Mouse (Mus musculus) Patski (cell line): Measurements from ENCODE around the gene 4930442H23Rik. TPM values are rescaled to one million over a fixed set of nuclear protein-coding genes. Genes with fewer than 3 reads are reported as not detected.
"Not testable (repeated sequence)": the region's sequence is repeated elsewhere in the genome, so short reads cannot be mapped to it uniquely, and the experiment has no call there.

ENCODE experiments used
- ATAC-seq: fragments of 100-300 bp; one replicate; pipeline ENCODE4 v1.8.0; 2021
- CTCF ChIA-PET: fragments of 350-600 bp; sonication (Branson Sonifier 250); formaldehyde crosslinking; loops from one replicate; lab custom pipeline; 2022; ENCODE audit warnings: inconsistent platforms; lab: Charles Lee
- POLR2A ChIA-PET: fragments of 350-600 bp; sonication (Branson Sonifier 250); formaldehyde crosslinking; loops from one replicate; lab custom pipeline; 2022; ENCODE audit warnings: antibody characterized with exemption, inconsistent platforms; lab: Charles Lee
- DNase-seq: peaks from one replicate; pipeline ENCODE4 v3.0.0-alpha.2; 2011; ENCODE audit warnings: low read depth, low spot score
- H3K27me3 ChIP-seq: fragments of 371-371 bp; one replicate; pipeline ENCODE4 v1.5.1; 2021
- CTCF ChIP-seq: fragments of 100-300 bp; IDR thresholded peaks from one replicate; pipeline ENCODE4 v1.5.1; 2021
- in situ Hi-C: fragments of 300-500 bp; cut with MboI; formaldehyde crosslinking; loops from 3 replicates; pipeline ENCODE4 v1.11.1; 2018; ENCODE audit warnings: low pct_unique_long_range_greater_than_20kb, mixed read lengths
- polyA plus RNA-seq: library from polyadenylated mRNA; unstranded; gene quantifications from one replicate; pipeline ENCODE4 v1.2.3, GENCODE M21; 2021

The 4930442H23Rik gene
- polyA plus RNA-seq, 1 experiment from 2014 or later = 0.50 TPM

DNA sequence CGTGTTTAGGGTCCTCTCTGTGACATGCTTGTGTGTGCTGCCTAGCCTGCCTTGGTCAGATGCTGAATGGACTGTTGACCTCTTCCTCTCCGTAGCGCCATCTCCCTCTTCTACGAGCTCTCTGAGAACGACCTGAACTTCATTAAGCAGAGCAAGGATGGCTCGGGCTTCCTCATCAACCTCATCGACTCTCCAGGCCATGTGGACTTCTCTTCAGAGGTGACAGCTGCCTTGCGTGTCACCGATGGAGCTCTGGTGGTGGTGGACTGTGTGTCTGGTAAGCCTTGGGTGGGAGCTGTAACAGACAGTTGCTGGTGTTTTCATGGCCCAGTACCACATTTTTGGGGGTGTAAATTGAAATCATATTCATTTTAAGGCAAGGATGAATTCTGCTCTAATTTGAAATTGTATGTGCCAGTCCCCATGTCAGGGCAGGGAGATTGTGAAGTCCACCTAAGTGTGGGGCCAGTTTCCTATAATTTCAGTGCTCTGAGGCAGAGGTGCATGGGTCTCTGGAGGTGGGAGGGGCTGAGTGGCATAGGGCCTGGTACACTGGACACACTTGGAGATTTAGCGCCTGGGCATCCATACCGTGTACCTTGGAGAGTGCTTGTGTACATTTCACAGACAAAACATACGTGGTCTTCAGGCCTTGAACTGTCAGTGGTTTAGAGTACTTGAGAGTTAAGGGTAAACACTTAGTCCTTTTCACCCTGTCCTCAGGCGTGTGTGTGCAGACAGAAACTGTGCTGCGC, 5.5 kb downstream of the 4930442H23Rik start:
- in situ Hi-C loops = loop anchor here (5.0 to 10.0 kb wide), 3 partner anchors 103 to 253 kb away; partner anchors contain the start of gene Thop1
- no peak for DNase-seq
- POLR2A ChIA-PET = interaction anchor here (1.9 kb wide), 1 partner anchor 12 kb away, joined by 6 read pairs; no protein-coding TSS in a partner anchor
- TF ChIP-seq CTCF = no peak
- CTCF ChIA-PET = no interaction called here
- no peaks in the 10 kb centered on the region for H3K27me3 ChIP-seq
- no peak for ATAC-seq

DNA sequence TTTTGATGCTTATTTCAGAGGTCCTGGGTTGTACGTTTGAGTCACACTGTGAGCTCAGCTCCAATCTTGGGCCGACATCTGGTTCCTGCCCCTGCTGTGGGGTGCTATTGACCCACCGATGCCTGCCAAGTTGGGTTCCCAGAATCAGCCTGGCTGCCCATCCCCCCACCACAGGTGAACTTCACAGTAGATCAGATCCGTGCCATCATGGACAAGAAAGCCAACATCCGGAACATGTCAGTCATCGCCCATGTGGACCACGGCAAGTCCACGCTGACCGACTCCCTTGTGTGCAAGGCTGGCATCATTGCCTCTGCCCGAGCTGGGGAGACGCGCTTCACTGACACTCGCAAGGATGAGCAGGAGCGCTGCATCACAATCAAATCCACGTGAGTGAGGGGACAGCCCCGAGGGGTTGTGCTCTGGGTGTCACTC, 6.1 kb downstream of the 4930442H23Rik start:
- ATAC-seq (no peak), DNase-seq (no peak)
- TF ChIP-seq CTCF = no peak
- CTCF ChIA-PET = no interaction called here
- no peaks in the 10 kb centered on the region for H3K27me3 ChIP-seq
- POLR2A ChIA-PET = interaction anchor here (0.6 to 1.9 kb wide), 2 partner anchors 8 to 13 kb away, joined by 3 to 6 read pairs; no protein-coding TSS in a partner anchor
- in situ Hi-C loops = loop anchor here (5.0 to 10.0 kb wide), 3 partner anchors 103 to 253 kb away; partner anchors contain the start of gene Thop1

DNA sequence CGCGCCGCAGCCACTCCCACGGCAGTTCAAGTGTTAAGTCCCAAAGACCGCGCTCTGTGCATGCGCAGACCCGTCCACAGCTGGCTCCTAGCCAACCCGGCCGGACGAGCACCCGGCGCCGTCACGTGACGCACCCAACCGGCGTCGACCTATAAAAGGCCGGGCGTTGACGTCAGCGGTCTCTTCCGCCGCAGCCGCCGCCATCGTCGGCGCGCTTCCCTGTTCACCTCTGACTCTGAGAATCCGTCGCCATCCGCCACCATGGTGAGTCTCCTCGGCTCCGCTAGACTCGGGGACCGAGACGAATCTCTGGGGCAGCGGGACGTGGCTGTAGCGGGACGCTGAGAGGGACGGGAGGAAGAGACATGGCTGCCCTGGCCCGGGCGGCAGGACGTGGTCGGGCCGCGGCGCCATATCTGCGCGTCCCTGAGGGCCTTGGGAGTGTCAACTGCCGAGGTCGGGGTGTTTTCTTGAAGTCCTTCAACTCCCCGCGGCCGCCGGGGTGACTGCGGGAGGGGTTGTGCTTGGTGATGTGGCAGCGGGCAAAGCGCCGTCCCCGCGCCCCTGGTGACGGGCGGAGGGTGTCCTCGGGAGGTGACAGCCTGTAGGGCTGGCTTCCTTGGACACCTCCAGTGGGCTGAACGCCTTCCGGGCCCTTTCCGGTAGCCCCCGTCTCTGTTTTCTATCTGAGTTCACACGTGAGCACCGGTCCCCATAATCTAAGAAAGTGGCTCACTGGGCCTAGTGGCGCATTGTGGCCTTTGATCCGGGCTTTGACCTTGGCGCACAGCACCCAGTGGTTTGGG, 7.0 kb downstream of the 4930442H23Rik start, which contains the start of gene Eef2:
Gene Eef2 (plus strand): TSS at position 166 of the 806 bp plus-strand sequence.
- ChIA-PET POLR2A (interaction anchor here (0.6 to 1.2 kb wide), 4 partner anchors 9 to 48 kb away, joined by 3 read pairs; no protein-coding TSS in a partner anchor), CTCF (interaction anchor here (0.7 to 1.5 kb wide), 2 partner anchors 58 to 181 kb away, joined by 3 read pairs; no protein-coding TSS in a partner anchor)
- in situ Hi-C loops = loop anchor here (5.0 to 10.0 kb wide), 3 partner anchors 102 to 252 kb away; partner anchors contain the start of gene Thop1
- ATAC-seq (peak; percentile 23), DNase-seq (no peak)
- H3K27me3 ChIP-seq = no peaks in the 10 kb centered on the region
- no peak for TF ChIP-seq CTCF

DNA sequence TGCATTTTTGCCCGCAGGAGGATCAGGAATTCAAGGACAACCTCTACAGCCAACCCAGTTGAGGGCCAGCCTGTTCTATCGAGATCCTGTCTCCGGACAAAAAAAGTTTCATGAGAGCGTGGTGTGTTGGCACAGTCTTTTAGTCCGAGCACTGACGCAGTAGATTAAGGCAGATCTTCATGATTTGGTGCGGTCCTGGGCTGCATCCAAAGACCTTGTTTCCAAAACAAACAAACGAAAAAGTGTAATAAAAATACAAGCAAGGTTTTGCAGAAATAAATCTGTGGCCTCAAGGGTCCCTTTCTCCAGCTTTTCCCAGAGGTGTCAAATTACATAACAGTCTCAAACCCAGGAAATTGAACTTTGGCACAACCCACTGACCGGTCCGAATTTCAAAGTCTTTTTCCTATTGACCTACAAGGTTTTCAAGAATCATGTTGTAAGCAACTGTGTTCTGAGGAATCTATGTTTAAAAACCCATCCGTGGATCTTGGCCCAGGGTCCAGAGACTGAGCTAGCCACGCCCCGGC, 7.6 kb downstream of the 4930442H23Rik start:
- POLR2A ChIA-PET = interaction anchor here (0.9 to 1.2 kb wide), 3 partner anchors 9 to 48 kb away, joined by 3 read pairs; no protein-coding TSS in a partner anchor
- CTCF ChIA-PET = interaction anchor here (0.7 to 1.5 kb wide), 4 partner anchors 58 to 181 kb away, joined by 3 to 4 read pairs (median 3); no protein-coding TSS in a partner anchor
- ATAC-seq = no peak
- in situ Hi-C loops = loop anchor here (5.0 to 10.0 kb wide), 3 partner anchors 101 to 251 kb away; partner anchors contain the start of gene Thop1
- H3K27me3 ChIP-seq = no peaks in the 10 kb centered on the region
- no peak for DNase-seq
- no peak for TF ChIP-seq CTCF

DNA sequence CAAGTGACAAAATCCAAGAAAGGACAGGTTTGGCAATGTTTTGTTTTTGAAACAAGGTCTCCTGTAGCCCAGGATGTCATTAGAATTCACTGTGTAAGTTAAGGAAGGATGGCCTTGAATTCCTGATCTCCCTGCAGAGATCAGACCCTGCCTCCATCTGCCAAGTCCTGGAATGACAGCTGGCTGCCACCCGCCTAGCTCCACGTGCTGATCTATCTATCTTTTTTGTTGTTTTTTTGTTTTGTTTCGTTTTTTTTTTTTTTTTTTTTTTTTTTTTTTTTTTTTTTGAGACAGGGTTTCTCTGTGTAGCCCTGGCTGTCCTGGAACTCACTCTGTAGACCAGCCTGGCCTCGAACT, 8.3 kb downstream of the 4930442H23Rik start:
- ChIA-PET CTCF (interaction anchor here (1.0 to 1.5 kb wide), 4 partner anchors 94 to 180 kb away, joined by 3 to 4 read pairs (median 3); no protein-coding TSS in a partner anchor), POLR2A (interaction anchor here (1.2 kb wide), 1 partner anchor 40 kb away, joined by 3 read pairs; no protein-coding TSS in a partner anchor)
- in situ Hi-C loops = loop anchor here (5.0 to 10.0 kb wide), 3 partner anchors 101 to 251 kb away; partner anchors contain the start of gene Thop1
- DNase-seq, ATAC-seq, H3K27me3 ChIP-seq: not testable (repeated sequence)

DNA sequence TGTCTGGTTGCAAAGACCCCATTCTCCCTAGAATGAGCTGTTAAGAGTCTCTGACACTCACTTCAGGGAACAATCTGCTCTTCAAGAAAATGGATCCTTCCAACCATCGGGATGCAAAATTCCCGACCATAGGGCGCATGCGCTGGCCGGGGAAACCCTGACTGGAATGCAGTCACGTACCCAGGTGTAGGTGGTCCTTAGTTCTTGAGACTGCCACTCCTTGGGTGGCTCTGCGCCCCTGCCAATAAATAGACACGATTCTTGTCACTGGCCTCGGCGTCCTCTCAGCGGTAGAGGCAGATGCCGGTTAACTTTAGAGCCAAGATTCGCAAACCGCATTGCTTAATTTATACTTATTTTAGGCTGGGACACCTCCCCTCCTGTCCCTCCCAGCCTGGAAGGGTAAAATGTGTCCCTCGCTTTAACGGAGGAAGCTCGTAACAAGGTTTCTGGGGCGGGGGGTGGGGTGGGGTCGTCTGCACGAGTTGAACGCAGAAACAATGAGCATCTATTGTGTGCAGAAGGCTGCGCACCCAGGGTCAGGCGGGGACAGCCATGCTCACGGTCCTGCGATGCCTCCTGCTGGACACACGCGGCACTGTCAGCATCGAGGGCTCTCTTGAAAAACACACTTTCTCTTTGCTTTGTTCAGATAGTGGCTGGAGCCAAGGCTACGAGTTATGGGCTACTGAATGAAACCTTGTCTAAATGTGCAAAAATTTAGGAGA, 8.9 kb downstream of the 4930442H23Rik start:
- no peaks in the 10 kb centered on the region for H3K27me3 ChIP-seq
- TF ChIP-seq CTCF = no peak
- DNase-seq (no peak), ATAC-seq (no peak)
- ChIA-PET CTCF (interaction anchor here (1.0 to 1.3 kb wide), 3 partner anchors 93 to 134 kb away, joined by 3 to 4 read pairs (median 3); no protein-coding TSS in a partner anchor), POLR2A (no interaction called here)
- in situ Hi-C loops = loop anchor here (5.0 to 10.0 kb wide), 3 partner anchors 100 to 250 kb away; partner anchors contain the start of gene Thop1

DNA sequence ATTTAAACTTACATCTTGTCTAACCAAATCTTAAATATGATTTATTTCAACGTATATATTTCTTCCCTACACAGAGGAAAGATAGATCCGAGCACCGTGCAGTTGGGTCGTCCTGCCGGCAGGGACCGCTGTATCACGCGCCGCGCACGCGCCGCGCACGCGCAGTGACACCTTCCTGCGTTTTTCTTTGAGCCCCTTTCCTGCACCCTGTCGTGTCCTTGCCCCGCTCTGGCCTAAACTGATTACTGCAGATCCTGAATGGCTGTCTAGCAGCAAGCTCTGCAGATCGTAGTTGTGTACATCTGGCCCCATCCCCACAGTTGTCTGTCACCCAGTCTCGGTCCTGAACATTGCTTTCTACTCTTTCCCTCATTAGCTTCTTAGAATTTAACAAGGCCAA, 10.5 kb downstream of the 4930442H23Rik start:
- in situ Hi-C loops = loop anchor here (10.0 kb wide), 2 partner anchors 98 to 248 kb away; partner anchors contain the start of gene Thop1
- ChIA-PET POLR2A (interaction anchor here (0.7 to 1.2 kb wide), 4 partner anchors 38 to 91 kb away, joined by 3 read pairs; partner anchors contain the start of gene Zbtb7a), CTCF (interaction anchor here (0.7 to 0.8 kb wide), 2 partner anchors 9 to 91 kb away, joined by 3 read pairs; no protein-coding TSS in a partner anchor)
- ATAC-seq = no peak
- TF ChIP-seq CTCF = no peak
- DNase-seq = no peak
- no peaks in the 10 kb centered on the region for H3K27me3 ChIP-seq

DNA sequence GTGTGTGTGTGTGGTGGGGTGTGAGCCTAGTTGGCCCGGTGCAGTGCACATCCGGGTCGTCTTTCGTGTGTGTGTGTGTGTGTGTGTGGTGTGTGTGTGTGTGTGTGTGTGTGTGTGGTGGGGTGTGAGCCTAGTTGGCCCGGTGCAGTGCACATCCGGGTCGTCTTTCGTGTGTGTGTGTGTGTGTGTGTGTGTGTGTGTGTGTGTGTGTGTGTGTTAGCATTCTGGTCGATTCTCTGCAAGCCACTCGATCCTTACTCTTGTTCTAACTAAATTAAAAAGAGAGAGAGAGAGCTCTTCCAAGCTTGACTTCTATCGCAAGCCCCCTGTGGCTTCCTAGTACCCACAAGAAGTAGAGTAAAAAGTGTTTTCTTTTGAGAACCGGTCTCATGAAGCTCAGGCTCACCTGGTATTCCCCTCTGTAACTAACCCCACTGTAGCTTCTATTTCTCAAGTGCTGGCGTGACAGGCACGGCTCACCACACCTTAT, 14.2 kb downstream of the 4930442H23Rik start:
- DNase-seq, H3K27me3 ChIP-seq, in situ Hi-C loops, CTCF ChIA-PET, ATAC-seq: not testable (repeated sequence)
- POLR2A ChIA-PET = interaction anchor here (0.7 to 1.5 kb wide), 6 partner anchors 14 to 217 kb away, joined by 3 to 7 read pairs (median 4); no protein-coding TSS in a partner anchor
